Mouse (Mus musculus): Measurements from ENCODE around the gene Cdh12. TPM values are rescaled to one million over a fixed set of nuclear protein-coding genes. Genes with fewer than 3 reads are reported as not detected.

Gene Cdh12
- total RNA-seq, 4 experiments from 2014 or later = not detected

- DNase-seq (ENCODE audit: low spot score in 2 of 2) = no peak
Observed at GRCm38 (mm10) chr15:20696229-20696628, 247.2 kb downstream of the Cdh12 start.

- DNase-seq (ENCODE audit: low spot score in 2 of 2) = no peak
Observed at GRCm38 (mm10) chr15:20711859-20712258, 262.8 kb downstream of the Cdh12 start.

GRCm38 (mm10) chr15:20772289-20772688 is 323.2 kb downstream of the Cdh12 start:
- DNase-seq (ENCODE audit: low spot score in 2 of 2) = no peak

GRCm38 (mm10) chr15:20773423-20773822 is 324.4 kb downstream of the Cdh12 start:
- no peak for DNase-seq (ENCODE audit: low spot score in 2 of 2)

- no peak for DNase-seq (ENCODE audit: low spot score in 2 of 2)
Observed at GRCm38 (mm10) chr15:20796999-20797398, 347.9 kb downstream of the Cdh12 start.

- no peak for DNase-seq (ENCODE audit: low spot score in 2 of 2)
Observed at GRCm38 (mm10) chr15:20798541-20798940, 349.5 kb downstream of the Cdh12 start.

GRCm38 (mm10) chr15:20835887-20836286 is 386.8 kb downstream of the Cdh12 start:
- DNase-seq (ENCODE audit: low spot score in 2 of 2) = no peak

- DNase-seq (ENCODE audit: low spot score in 2 of 2) = no peak
Observed at GRCm38 (mm10) chr15:20836991-20837390, 387.9 kb downstream of the Cdh12 start.

GRCm38 (mm10) chr15:20841479-20841878 is 392.4 kb downstream of the Cdh12 start:
- no peak for DNase-seq (ENCODE audit: low spot score in 2 of 2)

- no peak for DNase-seq (ENCODE audit: low spot score in 2 of 2)
Observed at GRCm38 (mm10) chr15:20863076-20863475, 414.0 kb downstream of the Cdh12 start.

GRCm38 (mm10) chr15:20872518-20872917 is 423.5 kb downstream of the Cdh12 start:
- DNase-seq (ENCODE audit: low spot score in 2 of 2) = no peak

- no peak for DNase-seq (ENCODE audit: low spot score in 2 of 2)
Observed at GRCm38 (mm10) chr15:20876993-20877392, 427.9 kb downstream of the Cdh12 start.

GRCm38 (mm10) chr15:20893471-20893870 is 444.4 kb downstream of the Cdh12 start:
- DNase-seq (ENCODE audit: low spot score in 2 of 2) = no peak

- DNase-seq (ENCODE audit: low spot score in 2 of 2) = no peak
Observed at GRCm38 (mm10) chr15:20902568-20902967, 453.5 kb downstream of the Cdh12 start.

GRCm38 (mm10) chr15:20928221-20928620 is 479.2 kb downstream of the Cdh12 start:
- no peak for DNase-seq (ENCODE audit: low spot score in 2 of 2)

GRCm38 (mm10) chr15:20944000-20944399 is 494.9 kb downstream of the Cdh12 start:
- no peak for DNase-seq (ENCODE audit: low spot score in 2 of 2)

- DNase-seq (ENCODE audit: low spot score in 2 of 2) = no peak
Observed at GRCm38 (mm10) chr15:20967463-20967862, 518.4 kb downstream of the Cdh12 start.

- no peak for DNase-seq (ENCODE audit: low spot score in 2 of 2)
Observed at GRCm38 (mm10) chr15:20971041-20971440, 522.0 kb downstream of the Cdh12 start.

- no peak for DNase-seq (ENCODE audit: low spot score in 2 of 2)
Observed at GRCm38 (mm10) chr15:21000541-21000940, 551.5 kb downstream of the Cdh12 start.

- no peak for DNase-seq (ENCODE audit: low spot score in 2 of 2)
Observed at GRCm38 (mm10) chr15:21007931-21008330, 558.9 kb downstream of the Cdh12 start.

GRCm38 (mm10) chr15:21008487-21008886 is 559.4 kb downstream of the Cdh12 start:
- no peak for DNase-seq (ENCODE audit: low spot score in 2 of 2)

GRCm38 (mm10) chr15:21008969-21009368 is 559.9 kb downstream of the Cdh12 start:
- DNase-seq (ENCODE audit: low spot score in 2 of 2) = no peak

GRCm38 (mm10) chr15:21063683-21064082 is 614.6 kb downstream of the Cdh12 start:
- DNase-seq (ENCODE audit: low spot score in 2 of 2) = no peak

GRCm38 (mm10) chr15:21069264-21069663 is 620.2 kb downstream of the Cdh12 start:
- DNase-seq (ENCODE audit: low spot score in 2 of 2) = no peak

Data from gastrocnemius, adult 8-10 months (tissue).